Mouse (Mus musculus) MEL (cell line): ENCODE results near the gene Rnf115. TPM values are rescaled to one million over a fixed set of nuclear protein-coding genes. Genes with fewer than 3 reads are reported as not detected.
A peak's percentile ranks its signal among the peaks of the same experiment; 100 is the strongest.

Experiments used
- DNase-seq: peaks from one replicate; pipeline ENCODE4 v3.0.0; 2011; ENCODE audit warnings: low read depth, low spot score
- H3K27ac ChIP-seq: 2 replicates; pipeline ENCODE4 v1.5.1; 2012; ENCODE audit warnings: low read depth, mild to moderate bottlenecking, control low read depth, low read length, moderate library complexity; ENCODE audit not compliant: control insufficient read depth
- H3K27me3 ChIP-seq, 2 experiments: fragments of 150-350 bp in 1 of 2; sonication (generic) in 1 of 2; 2 replicates each; pipeline ENCODE4 v1.6.1; 2012; ENCODE audit warnings: low read length in 2 of 2, mild to moderate bottlenecking in 2 of 2, improper control_type of control experiment in 1 of 2, moderate library complexity in 1 of 2; ENCODE audit not compliant: insufficient read depth in 2 of 2, control insufficient read depth in 1 of 2
- H3K36me3 ChIP-seq, 2 experiments: 2 replicates each; pipeline ENCODE4 v1.6.1; 2012 to 2014; ENCODE audit warnings: low read length in 2 of 2, improper control_type of control experiment in 1 of 2, inconsistent platforms in 1 of 2, mild to moderate bottlenecking in 1 of 2; ENCODE audit not compliant: insufficient read depth in 2 of 2, control insufficient read depth in 1 of 2
- H3K4me1 ChIP-seq, 2 experiments: fragments of 150-350 bp in 1 of 2; sonication (generic) in 1 of 2; 2 replicates each; pipeline ENCODE4 v1.6.1; 2012; ENCODE audit warnings: low read length in 2 of 2, improper control_type of control experiment in 1 of 2, mild to moderate bottlenecking in 1 of 2; ENCODE audit not compliant: insufficient read depth in 2 of 2, control insufficient read depth in 1 of 2
- H3K4me3 ChIP-seq, 2 experiments: fragments of 150-350 bp in 1 of 2; sonication (generic) in 1 of 2; 2 replicates each; pipeline ENCODE4 v1.5.1; 2012; ENCODE audit warnings: low read depth in 2 of 2, low read length in 2 of 2, mild to moderate bottlenecking in 2 of 2, moderate library complexity in 2 of 2, control low read depth in 1 of 2, improper control_type of control experiment in 1 of 2; ENCODE audit not compliant: control insufficient read depth in 1 of 2, insufficient read depth in 1 of 2
- H3K79me2 ChIP-seq: 2 replicates; pipeline ENCODE4 v1.6.1; 2012; ENCODE audit warnings: mild to moderate bottlenecking, low read length, moderate library complexity; ENCODE audit not compliant: control insufficient read depth, poor library complexity, insufficient read depth
- H3K9ac ChIP-seq: 2 replicates; pipeline ENCODE4 v1.6.1; 2012; ENCODE audit warnings: low read depth, mild to moderate bottlenecking, control low read depth, low read length, moderate library complexity; ENCODE audit not compliant: control insufficient read depth, poor library complexity, severe bottlenecking
- H3K9me3 ChIP-seq: fragments of 150-350 bp; sonication (generic); replicated peaks from 2 replicates; pipeline ENCODE4 v1.6.1; 2012; ENCODE audit warnings: mild to moderate bottlenecking, low read length, improper control_type of control experiment, moderate library complexity; ENCODE audit not compliant: insufficient read depth
- CHD1 ChIP-seq: IDR thresholded peaks from 2 replicates; pipeline ENCODE4 v1.6.1; 2012; ENCODE audit warnings: low read depth, mild to moderate bottlenecking, inconsistent platforms, low read length, improper control_type of control experiment
- CHD2 ChIP-seq: IDR thresholded peaks from 2 replicates; pipeline ENCODE4 v1.6.1; 2011; ENCODE audit warnings: low read length, improper control_type of control experiment
- CTCF ChIP-seq, 3 experiments: IDR thresholded peaks in 2 of 3; conservative IDR thresholded peaks in 1 of 3; 2 replicates each; pipeline ENCODE4 v1.5.1; 2011 to 2012; ENCODE audit warnings: low read length in 3 of 3, low read depth in 2 of 3, mild to moderate bottlenecking in 2 of 3, improper control_type of control experiment in 1 of 3, inconsistent platforms in 1 of 3, mixed read lengths in 1 of 3, moderate library complexity in 1 of 3; ENCODE audit not compliant: control insufficient read depth in 1 of 3, insufficient read depth in 1 of 3, poor library complexity in 1 of 3, severe bottlenecking in 1 of 3
- ELF1 ChIP-seq: IDR thresholded peaks from 2 replicates; pipeline ENCODE4 v1.6.1; 2014; ENCODE audit warnings: low read depth, mild to moderate bottlenecking, inconsistent platforms, low read length, improper control_type of control experiment, moderate library complexity
- EP300 ChIP-seq, 2 experiments: IDR thresholded peaks; 2 replicates each; pipeline ENCODE4 v1.6.1; 2011; ENCODE audit warnings: improper control_type of control experiment in 2 of 2, low read length in 2 of 2, low read depth in 1 of 2, mild to moderate bottlenecking in 1 of 2
- ETS1 ChIP-seq: IDR thresholded peaks from 2 replicates; pipeline ENCODE4 v1.6.1; 2012; ENCODE audit warnings: low read depth, mild to moderate bottlenecking, inconsistent platforms, low read length, improper control_type of control experiment, moderate library complexity
- GATA1 ChIP-seq: IDR thresholded peaks from 2 replicates; pipeline ENCODE4 v1.6.1; 2011; ENCODE audit warnings: low read depth, low read length, improper control_type of control experiment
- HCFC1 ChIP-seq: IDR thresholded peaks from 2 replicates; pipeline ENCODE4 v1.6.1; 2012; ENCODE audit warnings: low read depth, mild to moderate bottlenecking, inconsistent platforms, low read length, improper control_type of control experiment, moderate library complexity
- JUND ChIP-seq: IDR thresholded peaks from 2 replicates; pipeline ENCODE4 v1.6.1; 2011; ENCODE audit warnings: low read depth, mild to moderate bottlenecking, improper control_type of control experiment, low read length
- KAT2A ChIP-seq: conservative IDR thresholded peaks from 2 replicates; pipeline ENCODE4 v1.6.1; 2012; ENCODE audit warnings: low read depth, low read length, improper control_type of control experiment, inconsistent platforms
- MAFK ChIP-seq: IDR thresholded peaks from 2 replicates; pipeline ENCODE4 v1.6.1; 2011; ENCODE audit warnings: low read depth, mild to moderate bottlenecking, low read length, improper control_type of control experiment, borderline replicate concordance
- MAX ChIP-seq: IDR thresholded peaks from 2 replicates; pipeline ENCODE4 v1.6.1; 2011; ENCODE audit warnings: low read length, improper control_type of control experiment
- MAZ ChIP-seq: IDR thresholded peaks from 2 replicates; pipeline ENCODE4 v1.6.1; 2012; ENCODE audit warnings: low read depth, mild to moderate bottlenecking, inconsistent platforms, low read length, improper control_type of control experiment
- MEF2A ChIP-seq: IDR thresholded peaks from 2 replicates; pipeline ENCODE4 v1.6.1; 2014; ENCODE audit warnings: low read depth, mild to moderate bottlenecking, inconsistent platforms, low read length, improper control_type of control experiment; ENCODE audit not compliant: poor library complexity, insufficient replicate concordance, severe bottlenecking; ENCODE audit errors: extremely low read depth
- MXI1 ChIP-seq: IDR thresholded peaks from 2 replicates; pipeline ENCODE4 v1.6.1; 2011; ENCODE audit warnings: mild to moderate bottlenecking, low read depth, low read length, improper control_type of control experiment
- MYB ChIP-seq: IDR thresholded peaks from 2 replicates; pipeline ENCODE4 v1.6.1; 2011; ENCODE audit warnings: mild to moderate bottlenecking, low read depth, low read length, improper control_type of control experiment
- MYC ChIP-seq: IDR thresholded peaks from 2 replicates; pipeline ENCODE4 v1.6.1; 2011; ENCODE audit warnings: low read depth, mild to moderate bottlenecking, low read length, improper control_type of control experiment, moderate library complexity
- NELFE ChIP-seq: IDR thresholded peaks from 2 replicates; pipeline ENCODE4 v1.6.1; 2011; ENCODE audit warnings: low read depth, low read length, improper control_type of control experiment
- NRF1 ChIP-seq: IDR thresholded peaks from 2 replicates; pipeline ENCODE4 v1.6.1; 2014; ENCODE audit warnings: low read depth, mild to moderate bottlenecking, inconsistent platforms, low read length, improper control_type of control experiment, moderate library complexity; ENCODE audit not compliant: poor library complexity, insufficient read depth, severe bottlenecking
- POLR2A ChIP-seq, 2 experiments: IDR thresholded peaks; 2 replicates each; pipeline ENCODE4 v1.6.1; 2011 to 2012; ENCODE audit warnings: low read length in 2 of 2, mild to moderate bottlenecking in 2 of 2, control low read depth in 1 of 2, improper control_type of control experiment in 1 of 2, low read depth in 1 of 2, moderate library complexity in 1 of 2; ENCODE audit not compliant: control insufficient read depth in 1 of 2, insufficient read depth in 1 of 2, poor library complexity in 1 of 2
- POLR2AphosphoS2 ChIP-seq: IDR thresholded peaks from 2 replicates; pipeline ENCODE4 v1.6.1; 2011; ENCODE audit warnings: low read length, improper control_type of control experiment
- POLR2AphosphoS5 ChIP-seq: IDR thresholded peaks from 2 replicates; pipeline ENCODE4 v1.6.1; 2012; ENCODE audit warnings: low read depth, borderline replicate concordance, mild to moderate bottlenecking, inconsistent platforms, low read length, moderate library complexity, mixed read lengths
- RAD21 ChIP-seq: IDR thresholded peaks from 2 replicates; pipeline ENCODE4 v1.6.1; 2011; ENCODE audit warnings: mild to moderate bottlenecking, low read depth, low read length, improper control_type of control experiment
- RCOR1 ChIP-seq: IDR thresholded peaks from 2 replicates; pipeline ENCODE4 v1.6.1; 2012; ENCODE audit warnings: low read depth, mild to moderate bottlenecking, inconsistent platforms, low read length, improper control_type of control experiment
- SIN3A ChIP-seq: IDR thresholded peaks from 2 replicates; pipeline ENCODE4 v1.6.1; 2012; ENCODE audit warnings: low read length, improper control_type of control experiment, inconsistent platforms
- SMC3 ChIP-seq: IDR thresholded peaks from 2 replicates; pipeline ENCODE4 v1.6.1; 2011; ENCODE audit warnings: low read depth, low read length, improper control_type of control experiment
- TAL1 ChIP-seq: IDR thresholded peaks from 2 replicates; pipeline ENCODE4 v1.6.1; 2012; ENCODE audit warnings: mild to moderate bottlenecking, inconsistent platforms, low read length, moderate library complexity, mixed read lengths
- TBP ChIP-seq: IDR thresholded peaks from 2 replicates; pipeline ENCODE4 v1.8.0; 2011; ENCODE audit warnings: low read depth, low read length, improper control_type of control experiment
- TCF12 ChIP-seq: IDR thresholded peaks from 2 replicates; pipeline ENCODE4 v1.6.1; 2014; ENCODE audit warnings: low read depth, mild to moderate bottlenecking, inconsistent platforms, low read length, improper control_type of control experiment, moderate library complexity
- UBTF ChIP-seq: IDR thresholded peaks from 2 replicates; pipeline ENCODE4 v1.6.1; 2012; ENCODE audit warnings: low read depth, mild to moderate bottlenecking, inconsistent platforms, low read length, improper control_type of control experiment, moderate library complexity, borderline replicate concordance; ENCODE audit not compliant: insufficient read depth
- USF1 ChIP-seq: IDR thresholded peaks from 2 replicates; pipeline ENCODE4 v1.6.1; 2014; ENCODE audit warnings: low read depth, mild to moderate bottlenecking, inconsistent platforms, low read length, improper control_type of control experiment, moderate library complexity
- USF2 ChIP-seq, 2 experiments: IDR thresholded peaks; 2 replicates each; pipeline ENCODE4 v1.6.1; 2011 to 2012; ENCODE audit warnings: improper control_type of control experiment in 2 of 2, low read length in 2 of 2, borderline replicate concordance in 1 of 2, inconsistent platforms in 1 of 2, low read depth in 1 of 2, mild to moderate bottlenecking in 1 of 2; ENCODE audit not compliant: insufficient read depth in 1 of 2
- ZC3H11A ChIP-seq: IDR thresholded peaks from 2 replicates; pipeline ENCODE4 v1.6.1; 2012; ENCODE audit warnings: low read depth, mild to moderate bottlenecking, inconsistent platforms, low read length, improper control_type of control experiment
- ZKSCAN1 ChIP-seq: IDR thresholded peaks from 2 replicates; pipeline ENCODE4 v1.6.1; 2012; ENCODE audit warnings: low read depth, mild to moderate bottlenecking, inconsistent platforms, low read length, improper control_type of control experiment, moderate library complexity
- ZMIZ1 ChIP-seq: IDR thresholded peaks from 2 replicates; pipeline ENCODE4 v1.6.1; 2012; ENCODE audit warnings: low read depth, mild to moderate bottlenecking, inconsistent platforms, low read length, improper control_type of control experiment, moderate library complexity
- ZNF384 ChIP-seq: IDR thresholded peaks from 2 replicates; pipeline ENCODE4 v1.6.1; 2012; ENCODE audit warnings: low read depth, mild to moderate bottlenecking, inconsistent platforms, low read length, improper control_type of control experiment
- polyA plus RNA-seq, 2 experiments: library from polyadenylated mRNA; stranded (reverse) in 1 of 2; unstranded in 1 of 2; fragments of >175 nt in 1 of 2; fragments of >200 nt in 1 of 2; gene quantifications; 2 replicates each; pipeline versions ENCODE4 v1.2.1 to v1.2.4; 2012; ENCODE audit warnings: low replicate concordance in 2 of 2, low read depth in 1 of 2; ENCODE audit not compliant: insufficient read length in 2 of 2, insufficient read depth in 1 of 2, missing spikeins in 1 of 2
- total RNA-seq: library from RNA; depleted of rRNA; stranded (reverse); fragments of 300-350 nt; gene quantifications from 2 replicates; pipeline ENCODE4 v1.2.3, GENCODE M21; 2012; rRNA removed

Gene Rnf115
- total RNA-seq (43.2 and 52.2 TPM in 2 replicates), polyA plus RNA-seq (10 to 100 TPM; 66.1 to 71.8 TPM)

DNA sequence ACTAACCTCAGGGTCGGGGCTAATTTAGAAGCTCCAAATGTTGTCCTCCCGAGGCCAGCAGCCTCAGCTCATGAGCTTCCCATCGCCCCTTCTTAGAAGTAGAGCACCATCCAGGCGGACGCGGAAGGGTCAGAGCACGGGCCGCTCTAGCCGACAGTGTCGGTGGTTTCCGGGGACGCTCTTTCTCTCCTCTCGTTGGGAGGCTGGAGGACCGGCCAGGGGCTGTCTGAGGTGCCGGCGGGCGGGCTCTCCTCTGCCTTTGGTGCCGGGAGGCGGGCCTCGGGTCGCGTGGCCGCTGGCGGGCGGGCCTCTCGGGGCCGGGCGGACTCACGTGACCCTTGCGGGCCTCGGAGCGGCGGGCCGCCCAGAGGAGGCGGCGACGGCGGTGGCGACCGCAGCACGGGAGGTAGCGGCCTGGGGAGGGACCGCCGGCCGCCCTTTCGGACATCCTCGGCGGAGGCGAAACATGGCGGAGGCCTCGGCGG, at the start of gene Rnf115, which contains the start of gene Polr3c:
Rnf115 (plus strand) TSS at position 322 of the 485 bp plus-strand sequence.
Polr3c (minus strand) TSS at position 286 of the 485 bp plus-strand sequence.
- peaks cover 6 to 22% of the 10 kb centered on the region in 2 experiments for H3K4me1 ChIP-seq
- TF ChIP-seq RCOR1 (peak; percentile 63), ETS1 (peak; percentile 76; the same call in 1 of the 2 replicates), ZC3H11A (no peak), MAZ (no peak; the same call in 1 of the 2 replicates), POLR2AphosphoS5 (no peak), NRF1 (0 out of 2 replicates have a peak, but pooled peaks have one; percentile 17), TCF12 (peak; percentile 88), MAX (peak; percentile 90), SMC3 (no peak), MYB (0 out of 2 replicates have a peak, but pooled peaks have one; percentile 23), RAD21 (no peak), SIN3A (peak; percentile 99), MXI1 (peak; percentile 95), ZMIZ1 (peak; percentile 98), POLR2AphosphoS2 (peak; percentile 99), CTCF (IDR thresholded peaks at IDR 0.05 in 2 of 3, conservative IDR thresholded peaks at IDR 0.05 in 1 of 3; ENCODE audit: control insufficient read depth in 1 of 3, insufficient read depth in 1 of 3, low read depth in 2 of 3, low read length in 3 of 3, poor library complexity in 1 of 3, severe bottlenecking in 1 of 3) (0 out of 6 replicates have a peak, but pooled peaks of 1 of the 3 experiments have one; percentile 0), ELF1 (peak; percentile 100), KAT2A (no peak; the same call in 1 of the 2 replicates), UBTF (no peak), POLR2A (IDR thresholded peaks at IDR 0.05; ENCODE audit: control insufficient read depth in 1 of 2, insufficient read depth in 1 of 2, low read depth in 1 of 2, low read length in 2 of 2, poor library complexity in 1 of 2) (peak; percentile 95 to 99), MEF2A (peak; percentile 45; the same call in 1 of the 2 replicates), NELFE (peak; percentile 96), GATA1 (no peak), MYC (peak; percentile 73; the same call in 1 of the 2 replicates), TAL1 (no peak), USF1 (peak; percentile 98), CHD2 (no peak), HCFC1 (peak; percentile 98), MAFK (no peak), ZKSCAN1 (no peak), USF2 (IDR thresholded peaks at IDR 0.05; ENCODE audit: borderline replicate concordance in 1 of 2, insufficient read depth in 1 of 2, low read depth in 1 of 2, low read length in 2 of 2) (peak in 1 of 2 experiments; percentile 81; a peak in 3 of 4 replicates), CHD1 (no peak), JUND (no peak), ZNF384 (0 out of 2 replicates have a peak, but pooled peaks have one; percentile 39), EP300 (IDR thresholded peaks at IDR 0.05; ENCODE audit: low read depth in 1 of 2, low read length in 2 of 2) (peak in 1 of 2 experiments; percentile 43; a peak in 1 of 4 replicates), TBP (peak; percentile 92)

More for the DNA sequence above, at the start of gene Rnf115, which contains the start of gene Polr3c:
- Histone ChIP-seq H3K4me3 (peak within 1 kb of the TSS; percentile 95 to 97), H3K79me2 (peaks cover 51% of the 10 kb centered on the region), H3K27ac (peak within 1 kb of the TSS; percentile 77), H3K9me3 (no peaks in the 10 kb centered on the region), H3K9ac (peak within 1 kb of the TSS; percentile 90), H3K27me3 (no peaks in the 10 kb centered on the region), H3K36me3 (peaks cover 0 to 27% of the 10 kb centered on the region in 2 experiments; a peak in 2 of 4 replicates)
- DNase-seq, result peak; percentile 99
